Mouse (Mus musculus) natural killer cell, adult 2 months (primary cell): ENCODE data around the gene March8.

ENCODE experiments used
- DNase-seq, 2 experiments: peaks; one replicate each; pipeline ENCODE4 v3.0.0; 2022; ENCODE audit warnings: low spot score in 2 of 2

Gene March8

DNA sequence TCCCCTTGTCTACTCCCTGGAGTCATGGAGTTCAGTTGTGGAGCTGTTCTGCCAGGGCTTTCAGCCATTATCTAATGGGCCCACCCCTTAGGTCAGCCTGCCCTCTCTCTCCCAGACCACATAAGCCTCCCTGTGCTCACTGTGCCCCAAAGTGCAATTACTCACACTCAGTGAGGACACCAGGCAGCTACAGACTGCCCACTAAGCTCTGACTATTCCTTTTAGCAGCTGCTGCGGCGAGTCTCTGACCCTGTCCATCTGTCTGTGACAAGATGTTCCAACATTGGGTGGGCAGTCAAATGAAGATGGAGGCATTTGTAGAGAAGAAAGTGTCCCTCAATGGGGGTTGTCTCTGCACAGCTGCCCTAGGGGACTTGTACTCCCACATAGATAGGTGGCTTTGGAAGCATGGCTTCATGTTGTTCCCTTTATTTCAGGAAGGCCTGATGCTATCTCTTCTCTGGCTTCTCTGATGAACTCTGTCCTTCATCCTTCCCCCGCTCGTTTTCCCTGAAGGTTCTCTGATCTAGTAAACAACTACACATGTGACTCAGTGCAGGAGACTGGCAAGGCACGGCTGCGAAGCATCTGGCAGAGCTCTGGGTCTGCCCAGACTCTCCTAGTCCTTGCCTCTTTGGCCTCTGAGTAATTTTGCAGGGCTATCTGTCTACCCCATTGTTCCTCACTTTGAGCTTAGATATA, 70.3 kb downstream of the March8 start:
- no peak for DNase-seq

DNA sequence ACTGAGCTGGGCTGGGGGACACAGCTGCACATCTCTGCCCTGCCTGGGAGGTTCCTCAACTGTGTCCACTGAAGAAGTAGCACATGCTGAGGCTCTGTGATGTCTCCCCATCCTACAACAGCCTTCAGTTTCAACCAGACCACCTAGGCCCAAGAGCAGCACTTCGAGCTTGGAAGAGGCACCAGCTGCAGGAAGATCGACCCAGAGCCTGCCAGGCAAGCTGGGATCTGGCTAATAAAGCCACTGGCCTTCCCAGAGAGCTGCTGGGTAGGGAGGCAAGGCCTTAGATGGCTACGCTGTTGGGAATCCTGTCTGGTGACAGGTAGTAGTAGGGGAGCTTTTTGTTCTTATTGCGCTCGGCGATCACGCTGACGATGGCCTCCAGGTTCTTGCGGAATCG, 72.6 kb downstream of the March8 start:
- DNase-seq, result no peak

DNA sequence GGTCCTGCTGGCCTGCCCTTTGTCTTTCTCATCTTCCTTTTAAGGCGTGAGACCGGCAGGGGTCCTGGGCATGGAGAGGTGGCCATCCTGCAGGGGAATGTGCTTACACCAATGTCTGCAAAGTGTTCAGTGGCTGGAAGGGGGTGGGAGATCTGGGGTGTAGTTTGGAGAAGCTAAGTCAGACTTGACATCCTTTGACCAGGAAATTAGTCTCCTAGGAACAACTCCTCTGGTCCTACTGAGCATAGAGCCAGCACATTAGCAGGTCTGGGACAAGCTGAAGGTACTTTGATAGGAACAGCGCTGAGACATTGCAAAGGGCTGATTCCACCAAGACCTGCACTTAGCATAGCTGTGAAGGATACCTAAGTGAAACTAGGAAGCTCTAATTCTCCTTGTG, 73.9 kb downstream of the March8 start:
- DNase-seq, result no peak

DNA sequence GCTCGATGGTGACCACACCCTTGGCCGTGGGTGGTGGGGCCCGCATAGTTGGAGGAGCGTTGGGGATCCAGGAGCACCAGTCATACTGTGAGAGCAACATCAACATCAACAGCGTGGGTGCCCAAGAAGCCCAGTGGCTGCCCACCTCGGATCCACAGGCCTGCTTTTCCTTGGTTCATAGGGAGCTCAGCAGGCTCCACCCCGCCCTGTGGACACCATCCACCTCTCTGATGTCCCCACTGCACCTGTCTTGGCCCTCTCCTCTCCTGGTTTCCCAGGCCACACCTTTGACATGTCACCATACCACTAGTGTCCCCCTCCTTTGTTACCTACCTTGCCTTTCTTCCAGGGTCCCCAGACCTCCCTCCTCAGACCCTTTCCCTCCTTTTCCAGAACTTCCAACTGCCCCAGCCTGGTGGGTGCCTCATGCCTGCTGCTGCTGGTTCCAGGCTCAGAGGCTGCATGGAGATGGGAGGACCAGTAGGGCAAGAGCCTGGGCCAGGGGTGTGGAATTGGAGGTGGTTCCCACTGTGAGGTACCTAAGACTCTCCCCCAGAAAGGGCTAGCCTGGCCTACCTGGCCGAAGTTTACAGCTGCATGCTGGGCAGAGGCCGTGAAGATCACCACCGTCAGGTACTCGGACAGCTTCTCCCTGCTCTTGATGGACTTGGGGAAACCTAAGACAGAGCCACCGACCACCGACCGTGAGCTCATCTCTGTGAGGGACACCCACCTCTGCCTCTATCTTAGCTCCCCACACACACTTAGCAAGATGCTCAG, 74.9 kb downstream of the March8 start:
- no peak for DNase-seq

DNA sequence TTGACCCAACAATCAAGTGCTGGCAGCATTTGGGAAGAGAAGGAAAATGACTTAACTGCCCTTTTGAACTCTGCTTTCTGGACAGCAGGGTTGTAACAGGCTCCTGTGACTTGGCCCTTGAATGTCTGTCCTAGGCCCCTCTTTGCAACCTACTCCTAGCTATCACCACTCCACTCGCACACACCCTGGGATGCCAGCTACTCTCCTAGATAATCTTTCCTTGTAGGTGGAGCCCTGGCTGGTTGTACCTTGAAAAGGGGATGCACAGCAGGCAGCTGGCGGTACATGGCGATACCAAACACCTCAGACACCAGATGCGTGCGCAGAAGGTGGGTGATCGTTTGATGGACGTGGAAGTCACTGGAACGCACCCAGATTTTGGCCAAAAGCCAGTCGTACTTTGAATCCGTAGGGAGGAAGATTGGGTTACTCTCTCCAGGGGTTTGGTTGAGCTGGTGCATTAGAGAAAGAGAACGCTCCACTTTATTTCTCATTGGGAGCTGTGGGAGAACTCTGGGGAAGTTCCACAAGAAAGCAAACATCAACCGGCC, 77.4 kb downstream of the March8 start:
- no peak for DNase-seq

DNA sequence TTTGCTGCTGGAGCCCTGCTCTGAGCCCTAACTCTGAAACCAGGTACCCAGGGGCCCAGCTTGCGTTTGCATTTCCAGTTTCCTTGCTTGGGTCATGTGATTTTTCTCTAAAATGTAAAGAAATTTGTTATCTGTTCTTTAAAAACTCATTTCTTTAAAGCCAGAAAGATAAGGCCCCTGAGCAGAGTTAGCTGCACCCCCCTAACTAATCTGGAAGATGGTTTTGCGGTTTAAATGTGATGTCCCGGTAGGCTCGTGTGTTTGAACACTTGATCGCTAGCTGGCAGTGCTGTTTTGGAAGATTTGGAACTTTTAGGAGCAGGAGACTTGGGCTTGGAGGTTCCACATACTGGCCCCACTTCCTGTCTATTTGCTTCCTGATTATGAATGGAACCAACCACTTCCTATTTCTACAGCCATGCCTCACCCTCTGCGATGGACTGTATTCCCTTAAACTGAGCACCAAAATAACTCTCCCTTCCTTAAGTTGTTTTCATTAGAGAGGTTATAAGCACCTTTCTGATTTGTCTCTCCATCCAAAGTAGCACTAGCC, 78.3 kb downstream of the March8 start:
- no peak for DNase-seq

DNA sequence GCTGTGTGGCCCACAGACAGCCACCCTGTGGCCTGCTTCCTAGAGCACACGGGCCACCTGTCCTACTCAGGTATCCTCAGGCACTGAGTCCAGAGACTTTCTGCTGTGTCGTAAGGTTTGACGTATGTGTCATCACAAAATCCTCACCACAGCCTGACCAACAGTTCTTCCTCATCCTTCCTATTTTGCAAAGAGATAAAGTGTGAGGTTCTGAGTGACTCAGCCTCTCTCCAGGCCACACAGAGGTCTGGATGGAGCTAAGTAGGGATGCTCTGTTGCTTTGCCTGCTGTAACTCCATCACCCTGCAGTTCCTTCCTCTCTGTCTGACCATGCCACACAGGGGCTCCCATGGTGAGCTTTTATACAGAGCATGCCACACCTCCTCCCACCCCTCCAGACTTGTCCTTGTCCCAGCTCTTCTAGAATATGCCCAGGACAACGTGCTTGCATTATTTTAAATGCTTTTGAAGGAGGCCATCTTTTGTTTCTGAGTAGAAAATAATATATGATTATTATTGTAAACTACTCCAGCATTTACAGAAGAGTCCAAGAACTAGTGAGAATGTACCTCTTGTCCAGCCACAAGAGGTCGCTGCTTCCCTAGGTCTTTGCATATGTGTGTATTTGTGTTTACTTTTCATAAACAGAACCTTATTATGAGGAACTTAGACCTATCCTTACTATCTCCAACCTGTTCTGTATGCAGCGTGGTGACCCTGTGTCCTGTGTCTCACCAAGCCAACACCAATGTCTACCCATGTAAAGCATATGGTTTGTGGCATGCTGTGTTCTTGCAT, 79.9 kb downstream of the March8 start:
- DNase-seq, result no peak

DNA sequence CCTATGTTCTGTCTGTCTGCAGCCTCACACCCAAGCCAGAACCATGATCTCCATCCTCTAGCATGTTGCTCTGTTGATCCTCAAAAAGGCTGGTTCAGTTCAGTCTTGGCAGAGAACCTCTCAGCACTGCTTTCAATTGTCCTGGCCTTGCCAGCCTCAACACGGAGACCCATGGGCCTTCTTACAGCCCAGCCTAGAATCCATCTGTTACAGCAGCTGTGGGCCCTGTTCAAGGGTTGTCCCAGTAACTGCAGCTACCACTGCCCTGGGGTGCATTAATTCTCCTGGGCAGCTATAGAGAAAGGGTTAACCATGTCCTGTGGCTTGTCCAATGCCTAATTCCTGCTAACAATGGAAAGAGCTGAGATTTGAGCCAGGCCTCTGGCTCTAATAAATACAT, 80.7 kb downstream of the March8 start:
- no peak for DNase-seq

DNA sequence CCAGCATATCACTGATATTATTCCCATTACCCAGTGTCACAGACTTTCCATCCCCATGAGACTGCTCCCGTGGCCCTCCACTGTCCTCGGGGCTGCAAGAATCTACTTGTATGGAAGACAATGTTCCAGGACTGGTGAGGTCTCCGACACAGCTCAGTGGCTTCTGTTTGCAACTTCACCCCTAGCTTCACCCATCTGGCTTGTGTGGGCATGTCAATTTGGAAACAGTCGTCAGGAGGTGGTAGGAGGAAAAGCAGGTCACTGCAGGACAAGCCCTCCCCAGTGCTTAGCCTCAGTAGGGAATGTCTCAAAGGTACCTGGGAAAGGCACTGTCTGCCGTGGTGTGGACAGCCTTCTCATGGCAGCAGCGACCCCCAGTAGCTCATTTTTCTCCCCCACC, 81.9 kb downstream of the March8 start:
- no peak for DNase-seq

DNA sequence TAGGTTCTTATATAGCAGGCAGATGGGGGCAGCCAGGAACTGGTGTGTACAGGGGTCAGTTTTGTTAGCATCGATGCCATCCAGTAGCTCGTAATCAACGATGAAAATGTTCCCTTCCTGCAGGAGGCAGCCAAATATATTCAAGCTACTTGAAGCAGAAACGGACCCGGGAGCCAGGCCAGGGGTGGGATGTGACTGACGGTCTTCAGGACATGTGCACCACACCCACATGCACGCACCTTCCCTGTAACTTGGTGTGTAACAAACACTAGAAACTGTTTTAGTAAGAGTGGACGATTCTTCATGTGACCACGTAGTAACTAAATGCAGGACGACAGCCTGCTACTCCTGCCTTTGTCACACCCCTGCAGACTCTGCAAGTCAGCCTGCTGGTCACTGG, 82.4 kb downstream of the March8 start:
- DNase-seq, result no peak

DNA sequence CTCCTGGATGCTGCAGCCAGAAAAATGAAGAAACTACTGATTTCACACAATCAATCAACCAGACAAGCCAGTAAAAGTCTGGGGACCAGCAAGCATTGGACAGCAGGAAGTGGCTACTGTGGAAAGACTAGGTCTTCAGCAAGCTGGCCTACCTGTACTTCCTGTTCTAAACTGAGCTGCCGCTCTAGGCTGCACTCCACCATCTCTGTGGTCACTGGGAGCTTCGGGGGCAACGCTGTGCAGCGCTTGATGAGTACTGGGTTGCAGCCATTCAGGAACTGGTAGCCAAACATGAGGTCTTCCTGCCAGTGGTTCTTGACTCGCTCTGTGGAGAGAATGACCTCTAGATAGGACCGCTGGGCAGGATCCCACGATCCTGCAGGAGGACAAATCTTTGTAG, 85.2 kb downstream of the March8 start:
- no peak for DNase-seq

DNA sequence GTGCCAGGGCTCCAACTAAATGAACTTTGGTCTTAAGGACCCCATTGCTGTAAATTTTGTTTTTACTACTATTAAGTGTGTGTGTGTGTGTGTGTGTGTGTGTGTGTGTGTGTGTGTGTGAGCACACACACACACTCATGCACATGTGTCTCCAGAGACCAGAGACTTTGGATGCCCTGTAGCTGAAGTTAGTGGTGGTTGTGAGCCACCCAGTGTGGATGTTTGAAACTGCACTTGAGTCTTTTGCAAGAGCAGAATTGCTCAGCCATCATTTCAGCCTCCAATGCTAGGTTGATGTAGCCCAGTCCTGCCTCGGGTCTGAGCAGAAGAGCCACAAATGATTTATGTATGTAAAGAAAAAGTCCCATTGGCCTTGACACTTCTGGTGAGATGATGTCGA, 85.8 kb downstream of the March8 start:
- no peak for DNase-seq

DNA sequence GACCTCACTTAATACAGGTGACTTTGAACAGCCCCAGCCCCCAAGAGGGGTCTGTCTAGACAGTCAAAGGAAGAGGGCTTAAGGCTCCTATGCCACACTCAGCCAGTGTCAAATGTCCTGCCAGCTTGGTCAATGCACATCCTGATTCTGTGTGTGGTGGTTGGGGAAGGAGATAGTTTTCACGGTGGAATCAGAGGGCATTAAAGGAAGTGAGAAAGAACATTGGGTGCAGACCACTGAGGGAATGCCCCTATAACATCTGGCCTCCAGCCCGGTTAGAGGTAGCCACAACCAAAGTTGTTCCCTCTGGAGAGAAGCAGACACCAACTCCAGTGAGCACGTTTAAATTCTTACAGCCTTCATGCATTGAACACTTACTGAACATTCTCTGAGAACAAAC, 89.7 kb downstream of the March8 start:
- no peak for DNase-seq

DNA sequence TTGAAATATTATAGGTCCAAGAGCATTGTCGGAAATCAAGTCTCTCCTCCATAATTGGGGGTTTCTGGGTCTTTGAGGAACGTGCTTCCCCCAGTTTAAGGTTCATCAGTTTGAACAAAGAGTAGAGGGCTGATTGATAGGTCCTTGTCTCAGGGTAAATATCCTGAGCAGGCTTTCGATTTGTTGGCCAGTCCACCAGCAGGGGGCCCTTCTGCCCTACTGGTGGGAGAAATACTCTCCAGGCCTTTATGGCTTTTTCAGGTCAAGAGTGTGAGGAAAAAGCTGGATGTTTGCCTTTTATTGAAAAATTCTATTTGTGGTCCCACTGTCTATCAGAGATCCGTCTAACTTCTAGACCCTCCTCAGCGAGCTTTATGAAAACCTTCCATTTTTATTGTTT, 90.5 kb downstream of the March8 start:
- no peak for DNase-seq

DNA sequence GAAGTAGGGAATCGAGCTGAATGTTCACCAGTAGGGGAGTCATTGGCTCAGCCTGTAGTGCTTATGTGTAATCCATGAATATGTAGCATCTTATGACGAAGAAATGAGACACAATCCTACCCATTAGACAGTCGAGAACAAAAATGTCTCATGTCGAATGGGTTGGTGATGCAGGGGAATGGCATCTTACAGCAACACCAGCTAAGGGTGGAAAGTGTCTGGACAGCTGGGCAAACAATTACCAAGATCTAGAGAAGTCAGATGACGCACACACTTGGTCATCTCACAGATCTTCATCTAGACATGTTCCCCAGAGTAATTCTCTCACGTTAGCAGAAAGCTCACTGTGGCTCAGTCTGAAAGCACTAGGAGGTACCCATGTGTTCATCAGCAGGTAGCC, 101.0 kb downstream of the March8 start:
- DNase-seq, result no peak

DNA sequence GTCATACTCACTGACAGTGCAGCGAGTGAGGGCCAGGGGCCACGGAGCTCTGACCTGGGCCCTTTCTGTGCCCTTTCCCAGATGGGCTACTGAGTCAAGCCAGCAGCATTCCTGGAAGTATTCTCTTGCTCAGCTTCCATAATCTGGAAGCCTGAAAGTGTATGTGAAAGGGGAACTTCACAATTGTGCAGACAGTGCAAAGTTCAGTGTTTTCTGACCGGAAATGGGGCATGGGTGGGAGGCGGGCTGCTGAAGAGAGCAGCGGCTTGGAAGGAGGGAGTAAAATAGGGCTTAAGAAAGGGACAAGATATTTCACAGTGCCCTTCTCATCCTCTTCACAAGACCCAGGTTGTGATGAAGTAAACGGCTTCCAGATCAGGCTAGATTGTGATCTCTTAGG, 101.7 kb downstream of the March8 start:
- no peak for DNase-seq

DNA sequence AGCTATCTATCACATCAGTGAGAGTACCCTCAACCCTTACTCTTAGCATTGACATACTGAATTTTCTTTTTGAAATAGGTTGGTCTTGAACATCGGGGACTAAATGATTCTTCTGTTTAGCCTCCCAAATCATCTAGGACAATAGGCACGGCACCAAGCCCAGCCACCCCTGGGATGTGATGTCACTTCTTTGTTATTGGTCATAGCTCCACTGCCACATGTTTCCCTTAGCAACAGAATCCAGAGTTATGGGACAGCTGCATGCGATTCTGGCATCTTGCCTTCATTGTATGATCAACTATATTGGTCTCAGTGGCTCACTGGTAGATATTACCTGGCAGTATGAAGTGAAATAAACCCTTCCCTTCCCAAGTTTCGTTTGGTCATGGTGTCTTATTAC, 102.6 kb downstream of the March8 start:
- DNase-seq, result no peak

DNA sequence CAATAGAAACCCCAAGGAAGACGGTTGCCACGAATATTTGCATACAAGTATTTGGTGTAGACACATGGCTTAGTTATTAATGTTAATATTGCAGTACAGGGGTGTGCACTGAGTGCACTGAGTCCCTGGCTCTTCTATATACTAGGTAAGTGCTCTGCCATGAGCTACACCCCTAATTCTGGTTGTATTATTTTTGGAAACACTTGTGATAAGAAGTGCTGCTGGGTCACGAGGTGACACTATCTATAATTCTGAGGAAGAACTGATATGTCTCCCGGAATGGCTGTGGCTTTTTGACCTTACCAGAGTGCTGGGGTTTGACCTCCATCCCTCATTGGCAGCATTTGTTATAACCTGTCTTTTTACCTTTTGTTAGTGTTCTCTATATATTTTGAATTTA, 103.0 kb downstream of the March8 start:
- DNase-seq, result no peak

DNA sequence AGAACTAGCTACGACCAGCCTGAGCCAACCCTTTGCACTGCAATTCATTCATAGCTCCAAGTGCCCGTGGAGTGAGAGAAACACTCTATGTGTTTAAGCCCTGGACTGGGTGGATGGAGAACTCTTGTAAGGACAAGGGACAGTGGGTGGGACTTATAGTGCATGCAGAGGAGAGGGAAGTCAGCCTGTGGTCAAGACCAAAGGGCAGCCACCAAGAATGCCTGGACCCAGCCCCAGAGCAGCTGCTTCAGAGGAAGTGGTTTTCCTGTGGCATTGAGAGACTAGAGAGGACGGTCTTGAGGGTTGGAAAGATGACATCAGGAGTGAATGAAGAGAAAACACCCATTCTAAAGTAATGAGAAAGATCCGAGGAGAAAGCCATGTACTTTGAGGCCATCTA, 118.0 kb downstream of the March8 start:
- peak in 1 of 2 experiments; percentile 34 for DNase-seq

DNA sequence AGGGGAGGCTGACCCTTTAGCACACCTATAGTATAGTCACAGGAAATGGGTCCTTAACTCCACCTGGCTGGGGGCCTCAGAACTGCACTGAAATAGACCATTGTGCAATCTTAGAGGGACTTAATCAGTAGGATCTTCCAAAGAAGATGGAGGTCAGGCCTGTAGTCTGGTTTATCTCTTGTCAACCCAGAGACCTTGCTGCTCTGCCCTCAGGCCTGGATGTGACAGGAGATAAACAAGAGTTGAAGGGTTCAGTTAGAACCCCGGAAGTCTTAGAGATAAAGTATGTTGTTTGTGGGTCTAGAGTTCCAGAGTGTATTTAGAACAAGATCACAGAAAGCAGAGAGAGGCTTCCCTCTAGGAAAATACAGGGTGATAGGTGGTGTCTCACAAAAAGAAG, 118.7 kb downstream of the March8 start:
- DNase-seq, result no peak

DNA sequence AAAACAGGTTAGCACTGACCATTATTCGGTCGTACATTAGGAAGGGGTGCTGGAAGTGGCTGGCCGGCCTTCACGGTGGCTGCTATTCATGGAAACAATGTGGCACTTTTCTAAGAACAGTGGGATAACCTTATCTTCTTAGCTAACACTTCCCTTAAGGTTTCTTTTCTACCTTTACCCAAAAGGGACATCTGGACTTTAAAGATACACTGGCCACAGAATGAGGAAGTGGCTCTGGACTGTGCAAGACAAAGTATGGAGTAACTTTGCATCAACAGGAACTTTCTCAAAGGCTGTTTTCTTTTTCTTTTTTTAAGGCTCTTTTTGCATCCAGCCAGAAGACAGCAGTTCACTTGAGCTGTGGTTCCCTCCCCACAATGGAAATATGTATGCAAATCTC, 120.9 kb downstream of the March8 start:
- DNase-seq, result no peak
